Mouse (Mus musculus): ENCODE measurements around the gene Clstn3. TPM values are rescaled to one million over a fixed set of nuclear protein-coding genes. Genes with fewer than 3 reads are reported as not detected.
A peak's percentile ranks its signal among the peaks of the same experiment; 100 is the strongest.

Gene Clstn3
- polyA plus RNA-seq, 1 experiment from 2014 or later: 180 TPM

DNA sequence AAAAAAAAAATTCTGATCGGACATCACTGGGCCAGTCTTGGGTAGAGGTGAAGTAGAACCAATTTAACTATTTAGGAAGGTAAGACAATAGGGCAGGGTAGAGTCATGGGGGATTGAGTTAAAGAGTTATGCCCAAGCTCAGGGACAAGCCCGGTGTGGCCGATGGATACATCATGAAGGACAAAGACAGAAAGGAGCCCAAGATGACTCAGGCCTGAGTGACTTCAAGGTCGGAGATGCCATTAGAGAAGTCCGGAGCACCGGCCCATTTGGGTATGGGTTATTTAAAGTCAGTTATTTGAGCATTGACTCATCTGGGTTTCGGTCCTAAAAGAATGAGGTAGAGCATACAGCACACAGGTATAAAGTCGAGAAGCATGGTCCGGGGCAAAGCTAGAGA is 18.1 kb downstream of the Clstn3 start:
- no peak for ATAC-seq
- Histone ChIP-seq H3K36me3 (ENCODE audit: control insufficient read depth, insufficient read depth, low read length) (peaks cover 22% of the 10 kb centered on the region), H3K4me2 (ENCODE audit: low read length) (no peak overlapping the region), H3K27ac (ENCODE audit: low read depth, low read length) (no peak overlapping the region), H3K27me3 (replicated peaks; ENCODE audit: control insufficient read depth, insufficient read depth, low read length) (no peaks in the 10 kb centered on the region), H3K9ac (ENCODE audit: low read depth, low read length) (no peak overlapping the region), H3K4me3 (ENCODE audit: low read length) (no peak overlapping the region), H3K9me3 (ENCODE audit: control insufficient read depth, low read length) (no peaks in the 10 kb centered on the region), H3K4me1 (ENCODE audit: control insufficient read depth, insufficient read depth, low read depth, low read length) (no peaks in the 10 kb centered on the region)
- WGBS: 95% methylated on average over 9 of the region's 9 CpGs

DNA sequence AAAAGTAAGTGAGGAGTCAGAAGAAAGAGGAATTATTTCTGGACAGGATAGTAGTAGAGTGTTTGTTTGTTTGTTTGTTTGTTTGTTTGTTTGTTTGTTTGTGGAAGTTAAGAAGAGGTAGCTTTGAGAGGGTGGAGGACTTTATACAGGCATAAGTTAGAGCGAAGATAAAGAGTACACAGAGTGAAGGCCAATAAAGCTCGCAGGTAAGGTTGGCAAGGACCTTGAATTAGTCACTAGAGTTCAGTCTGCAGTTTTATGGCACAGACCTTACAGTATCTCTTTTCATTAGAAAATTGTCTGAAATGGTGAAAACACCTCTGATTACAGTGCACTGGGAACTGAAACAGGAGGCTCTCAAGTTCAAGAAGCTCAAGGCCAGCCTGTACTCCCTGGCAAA is 18.6 kb downstream of the Clstn3 start:
- Histone ChIP-seq H3K27me3 (replicated peaks; ENCODE audit: control insufficient read depth, insufficient read depth, low read length) (no peaks in the 10 kb centered on the region), H3K4me2 (ENCODE audit: low read length) (no peak overlapping the region), H3K27ac (ENCODE audit: low read depth, low read length) (no peak overlapping the region), H3K4me1 (ENCODE audit: control insufficient read depth, insufficient read depth, low read depth, low read length) (no peaks in the 10 kb centered on the region), H3K4me3 (ENCODE audit: low read length) (no peak overlapping the region), H3K9ac (ENCODE audit: low read depth, low read length) (no peak overlapping the region), H3K36me3 (ENCODE audit: control insufficient read depth, insufficient read depth, low read length) (peaks cover 26% of the 10 kb centered on the region), H3K9me3 (ENCODE audit: control insufficient read depth, low read length) (no peaks in the 10 kb centered on the region)
- 95% methylated on average over 2 of the region's 2 CpGs for WGBS
- ATAC-seq: no peak

DNA sequence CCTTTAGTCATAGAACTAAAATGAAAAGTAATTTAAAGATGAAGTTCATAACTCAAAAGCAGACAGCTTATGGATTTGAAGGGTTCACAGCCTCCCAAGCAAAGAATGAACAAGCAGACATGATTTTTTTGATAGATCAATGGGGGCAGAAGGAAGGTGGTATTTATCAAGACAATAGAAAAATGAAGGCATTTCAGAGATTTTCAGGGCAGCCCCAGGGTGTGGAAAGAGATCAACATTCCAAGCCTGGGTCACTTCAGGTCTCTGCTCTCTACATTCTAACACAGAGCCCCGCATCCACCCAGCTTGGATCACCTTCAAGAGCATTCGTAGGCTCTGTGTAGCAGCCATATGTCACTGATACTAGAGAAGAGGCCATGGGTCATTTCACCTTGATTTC is 21.3 kb downstream of the Clstn3 start:
- ATAC-seq: no peak
- WGBS: 86% methylated on average over 2 of the region's 2 CpGs

DNA sequence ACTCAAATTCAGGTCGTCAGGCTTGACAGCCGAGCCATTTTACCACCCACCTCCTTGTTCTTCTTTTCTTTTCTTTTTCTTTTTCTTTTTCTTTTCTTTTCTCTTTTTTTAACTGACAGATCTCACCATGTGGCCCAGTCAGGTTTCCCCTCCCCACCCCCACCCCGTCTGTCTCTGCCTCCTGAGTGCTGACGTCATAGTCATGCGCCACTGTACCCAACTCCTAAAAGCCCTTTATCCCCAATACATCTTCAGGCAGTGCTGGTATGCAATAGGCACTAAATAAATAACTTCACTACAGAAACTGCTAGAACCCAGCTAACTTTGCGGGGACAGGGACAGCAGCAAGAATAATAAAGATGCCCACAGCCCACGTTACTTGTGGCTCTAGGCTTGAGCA is 28.3 kb downstream of the Clstn3 start:
- Histone ChIP-seq H3K4me1 (ENCODE audit: control insufficient read depth, insufficient read depth, low read depth, low read length) (no peaks in the 10 kb centered on the region), H3K27ac (ENCODE audit: low read depth, low read length) (no peak overlapping the region), H3K9me3 (ENCODE audit: control insufficient read depth, low read length) (no peaks in the 10 kb centered on the region), H3K4me3 (ENCODE audit: low read length) (no peak overlapping the region), H3K9ac (ENCODE audit: low read depth, low read length) (no peak overlapping the region), H3K4me2 (ENCODE audit: low read length) (no peak overlapping the region), H3K27me3 (replicated peaks; ENCODE audit: control insufficient read depth, insufficient read depth, low read length) (no peaks in the 10 kb centered on the region), H3K36me3 (ENCODE audit: control insufficient read depth, insufficient read depth, low read length) (peaks cover 32% of the 10 kb centered on the region)
- WGBS: 68% methylated on average over 7 of the region's 7 CpGs
- ATAC-seq: no peak

More for the DNA sequence above, 21.3 kb downstream of the Clstn3 start:
- Histone ChIP-seq H3K27ac (ENCODE audit: low read depth, low read length) (no peak overlapping the region), H3K4me2 (ENCODE audit: low read length) (no peak overlapping the region), H3K36me3 (ENCODE audit: control insufficient read depth, insufficient read depth, low read length) (peaks cover 27% of the 10 kb centered on the region), H3K4me3 (ENCODE audit: low read length) (no peak overlapping the region), H3K9me3 (ENCODE audit: control insufficient read depth, low read length) (no peaks in the 10 kb centered on the region), H3K27me3 (replicated peaks; ENCODE audit: control insufficient read depth, insufficient read depth, low read length) (no peaks in the 10 kb centered on the region), H3K4me1 (ENCODE audit: control insufficient read depth, insufficient read depth, low read depth, low read length) (no peaks in the 10 kb centered on the region), H3K9ac (ENCODE audit: low read depth, low read length) (no peak overlapping the region)

DNA sequence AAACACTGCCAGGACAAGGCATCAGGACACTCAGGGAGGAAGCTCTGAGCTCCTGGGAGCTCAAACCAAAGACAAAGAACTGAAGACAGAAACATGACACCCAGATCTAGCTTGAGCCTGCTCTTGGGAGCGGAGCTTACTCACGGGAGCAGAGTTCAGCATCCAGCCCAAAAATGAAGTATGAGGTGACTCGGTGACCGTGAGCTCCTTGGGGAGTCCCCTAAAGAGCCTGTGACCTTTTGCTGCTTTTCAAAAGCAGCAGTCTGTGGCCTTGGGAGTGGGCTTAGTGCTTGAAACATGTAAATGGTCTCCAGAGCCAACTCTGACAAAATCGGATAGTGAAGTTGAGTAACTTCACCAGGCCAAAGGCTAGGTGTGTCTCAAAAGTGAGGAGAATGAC is 29.4 kb downstream of the Clstn3 start:
- H3K9ac ChIP-seq (ENCODE audit: low read depth, low read length): no peak overlapping the region
- no peak for ATAC-seq

DNA sequence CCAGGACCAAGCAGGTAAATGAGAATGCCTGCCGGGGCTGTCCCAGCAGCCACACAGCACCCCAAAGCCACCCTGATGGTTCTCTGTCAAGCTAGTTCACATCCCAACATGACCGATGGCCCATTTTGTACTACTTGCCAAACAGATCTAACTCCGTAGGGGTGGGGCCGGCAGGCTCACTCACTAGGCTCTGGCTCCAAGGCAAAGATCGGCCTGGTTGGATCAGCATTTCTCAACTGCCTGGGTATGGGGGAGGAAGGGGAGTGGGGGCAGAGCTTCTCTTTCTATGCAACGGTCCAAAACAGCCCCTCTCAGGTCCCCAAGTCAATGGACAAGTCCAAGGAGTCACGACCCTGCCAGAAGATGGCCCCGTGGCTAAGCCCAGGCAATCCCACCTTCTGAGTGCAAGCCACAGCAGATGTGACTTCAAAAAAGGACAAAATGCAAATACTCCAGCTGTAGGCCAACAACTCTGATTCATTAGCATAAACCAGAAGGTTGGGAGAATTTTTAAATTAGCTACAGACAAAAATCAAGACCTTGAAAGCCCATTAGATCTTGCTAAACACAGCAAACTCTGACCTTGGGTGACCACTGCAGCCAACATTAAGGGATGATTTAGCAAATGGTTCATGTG is 30.8 kb downstream of the Clstn3 start:
- Histone ChIP-seq H3K4me3 (ENCODE audit: low read length) (no peak overlapping the region), H3K9me3 (ENCODE audit: control insufficient read depth, low read length) (no peaks in the 10 kb centered on the region), H3K36me3 (ENCODE audit: control insufficient read depth, insufficient read depth, low read length) (peaks cover 30% of the 10 kb centered on the region), H3K9ac (ENCODE audit: low read depth, low read length) (no peak overlapping the region), H3K4me1 (ENCODE audit: control insufficient read depth, insufficient read depth, low read depth, low read length) (no peaks in the 10 kb centered on the region; the same call in 1 of the 2 replicates), H3K27me3 (replicated peaks; ENCODE audit: control insufficient read depth, insufficient read depth, low read length) (no peaks in the 10 kb centered on the region), H3K4me2 (ENCODE audit: low read length) (no peak overlapping the region), H3K27ac (ENCODE audit: low read depth, low read length) (no peak overlapping the region)
- ATAC-seq: no peak
- 94% methylated on average over 8 of the region's 8 CpGs for WGBS

More for the DNA sequence above, 29.4 kb downstream of the Clstn3 start:
- Histone ChIP-seq H3K4me1 (ENCODE audit: control insufficient read depth, insufficient read depth, low read depth, low read length) (no peaks in the 10 kb centered on the region), H3K27me3 (replicated peaks; ENCODE audit: control insufficient read depth, insufficient read depth, low read length) (no peaks in the 10 kb centered on the region), H3K27ac (ENCODE audit: low read depth, low read length) (no peak overlapping the region), H3K36me3 (ENCODE audit: control insufficient read depth, insufficient read depth, low read length) (peaks cover 32% of the 10 kb centered on the region), H3K9me3 (ENCODE audit: control insufficient read depth, low read length) (no peaks in the 10 kb centered on the region), H3K4me3 (ENCODE audit: low read length) (no peak overlapping the region), H3K4me2 (ENCODE audit: low read length) (no peak overlapping the region)
- WGBS: 85% methylated on average over 5 of the region's 5 CpGs

DNA sequence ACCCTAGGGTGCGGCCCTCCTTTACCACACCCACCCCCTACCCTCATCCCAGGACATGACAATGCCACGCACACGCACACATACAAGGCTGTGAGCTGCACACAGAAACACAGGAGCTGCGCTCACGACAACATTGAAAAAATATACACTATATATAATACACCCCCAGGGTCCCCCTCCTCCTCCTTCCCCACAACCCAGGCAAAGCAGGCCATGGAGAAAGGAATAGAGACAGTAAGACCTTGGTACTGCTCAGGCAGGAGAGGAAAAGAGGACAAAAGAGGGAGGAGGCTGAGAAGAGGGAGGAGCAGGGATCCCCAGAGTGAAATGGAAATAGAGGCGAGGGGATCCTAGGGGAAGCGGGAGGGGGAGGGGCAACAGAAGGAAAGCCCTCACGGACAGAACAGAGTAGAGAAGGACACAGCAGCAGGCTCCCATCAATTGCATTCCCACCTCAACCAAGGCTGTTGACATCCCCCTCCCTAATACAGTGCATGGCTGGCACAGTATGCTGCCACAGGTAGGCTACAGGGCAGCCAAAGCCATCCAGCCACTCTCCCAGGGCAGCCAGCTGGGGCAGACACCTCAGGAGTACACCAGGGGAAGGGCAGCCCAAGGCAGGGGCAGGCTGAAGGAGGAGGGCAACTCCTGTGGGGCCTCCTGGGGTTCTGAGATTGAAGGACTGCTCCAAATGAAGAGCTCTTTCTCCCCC is 33.7 kb downstream of the Clstn3 start:
- H3K27ac ChIP-seq (ENCODE audit: low read depth, low read length): no peak overlapping the region
- peaks cover 15% of the 10 kb centered on the region for H3K36me3 ChIP-seq (ENCODE audit: control insufficient read depth, insufficient read depth, low read length)
- no peaks in the 10 kb centered on the region for H3K27me3 ChIP-seq (replicated peaks; ENCODE audit: control insufficient read depth, insufficient read depth, low read length)
- 36% methylated on average over 8 of the region's 8 CpGs for WGBS
- H3K4me1 ChIP-seq (ENCODE audit: control insufficient read depth, insufficient read depth, low read depth, low read length): no peaks in the 10 kb centered on the region; the same call in none of the 2 replicates
- H3K4me3 ChIP-seq (ENCODE audit: low read length): no peak overlapping the region
- no peaks in the 10 kb centered on the region for H3K9me3 ChIP-seq (ENCODE audit: control insufficient read depth, low read length)
- H3K9ac ChIP-seq (ENCODE audit: low read depth, low read length): no peak overlapping the region
- peak; percentile 3; the same call in 1 of the 2 replicates for ATAC-seq
- no peak overlapping the region for H3K4me2 ChIP-seq (ENCODE audit: low read length)

DNA sequence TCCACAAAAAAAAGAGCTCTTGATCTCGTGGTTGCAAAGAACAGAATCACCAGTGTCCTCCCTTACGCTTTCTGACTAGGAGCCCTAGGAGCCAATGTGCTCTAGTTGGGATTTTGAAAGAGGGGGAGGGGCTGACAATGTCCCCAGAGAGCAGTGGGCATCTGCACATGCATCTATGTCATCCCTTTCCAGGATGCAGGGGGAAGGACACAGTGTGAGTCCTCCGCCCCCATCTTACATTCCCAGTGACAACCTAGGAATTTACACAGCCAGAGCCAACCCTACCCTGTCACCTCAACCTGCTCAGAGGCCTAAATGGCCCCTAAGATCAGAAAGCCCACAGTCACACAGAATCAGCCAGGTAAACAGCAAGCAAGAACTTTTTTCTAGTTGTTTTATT is 34.2 kb downstream of the Clstn3 start:
- H3K27ac ChIP-seq (ENCODE audit: low read depth, low read length): no peak overlapping the region
- peaks cover 15% of the 10 kb centered on the region for H3K36me3 ChIP-seq (ENCODE audit: control insufficient read depth, insufficient read depth, low read length)
- no peaks in the 10 kb centered on the region; the same call in none of the 2 replicates for H3K4me1 ChIP-seq (ENCODE audit: control insufficient read depth, insufficient read depth, low read depth, low read length)
- H3K9ac ChIP-seq (ENCODE audit: low read depth, low read length): no peak overlapping the region
- no peaks in the 10 kb centered on the region for H3K9me3 ChIP-seq (ENCODE audit: control insufficient read depth, low read length)
- H3K27me3 ChIP-seq (replicated peaks; ENCODE audit: control insufficient read depth, insufficient read depth, low read length): no peaks in the 10 kb centered on the region
- H3K4me3 ChIP-seq (ENCODE audit: low read length): no peak overlapping the region
- no peak overlapping the region for H3K4me2 ChIP-seq (ENCODE audit: low read length)
- ATAC-seq: no peak
- 50% methylated on average over 3 of the region's 3 CpGs for WGBS

DNA sequence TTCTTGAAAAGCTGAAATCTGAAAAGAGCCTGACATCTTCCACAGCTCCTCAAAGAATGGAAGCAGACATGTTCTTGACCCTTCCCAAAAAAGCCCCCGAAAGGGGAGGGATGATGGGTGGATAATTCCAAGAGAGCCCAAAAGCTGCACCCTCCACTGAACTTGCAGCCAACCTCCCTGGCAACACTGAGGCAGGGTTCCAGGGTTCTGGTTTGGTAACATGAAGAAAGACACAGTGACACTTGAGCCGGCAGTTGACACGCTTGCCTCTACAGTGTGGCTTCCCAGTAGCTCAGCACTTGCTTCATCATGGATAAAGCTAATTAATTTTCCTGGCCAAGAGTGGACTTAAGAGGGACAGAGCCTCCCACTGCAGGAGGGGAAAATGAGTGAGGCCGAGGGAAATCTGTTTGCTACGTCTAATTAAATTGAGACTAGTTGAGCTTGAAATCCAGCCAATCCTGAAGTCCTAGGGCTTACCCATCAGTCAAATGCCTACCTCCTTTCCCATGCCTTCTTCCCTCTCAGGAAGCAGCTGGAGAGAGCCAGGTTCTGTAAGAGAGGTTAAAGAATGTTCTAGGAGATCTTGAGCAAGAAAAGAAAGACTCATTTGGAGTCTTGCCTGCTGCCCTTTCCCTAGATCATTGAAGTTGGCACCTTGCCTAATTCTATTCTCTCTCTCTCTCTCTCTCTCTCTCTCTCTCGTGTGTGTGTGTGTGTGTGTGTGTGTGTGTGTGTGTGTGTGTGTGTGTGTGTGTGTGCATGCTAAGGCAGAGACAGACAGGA is 36.6 kb downstream of the Clstn3 start:
- 49% methylated on average over 5 of the region's 6 CpGs for WGBS
- no peak overlapping the region for H3K9ac ChIP-seq (ENCODE audit: low read depth, low read length)
- no peaks in the 10 kb centered on the region; the same call in none of the 2 replicates for H3K4me1 ChIP-seq (ENCODE audit: control insufficient read depth, insufficient read depth, low read depth, low read length)
- no peak overlapping the region for H3K27ac ChIP-seq (ENCODE audit: low read depth, low read length)
- H3K4me2 ChIP-seq (ENCODE audit: low read length): no peak overlapping the region
- no peak overlapping the region for H3K4me3 ChIP-seq (ENCODE audit: low read length)
- ATAC-seq: peak; percentile 28
- H3K27me3 ChIP-seq (replicated peaks; ENCODE audit: control insufficient read depth, insufficient read depth, low read length): no peaks in the 10 kb centered on the region
- H3K36me3 ChIP-seq (ENCODE audit: control insufficient read depth, insufficient read depth, low read length): peaks cover 13% of the 10 kb centered on the region
- no peaks in the 10 kb centered on the region for H3K9me3 ChIP-seq (ENCODE audit: control insufficient read depth, low read length)

Data from hindbrain, embryonic 16.5 days (tissue).